Mouse (Mus musculus) T-helper 17 cell (primary cell): ENCODE results near the gene Gapt.

Experiments used
- in situ Hi-C, 2 experiments: fragments of 300-600 bp; cut with MboI, MseI; formaldehyde crosslinking; loops; 1 replicate in 1 of 2; 2 replicates in 1 of 2; pipeline ENCODE4 v1.15.1; 2025; ENCODE audit warnings: high pct_unique_total_duplicates in 2 of 2

Gapt gene

DNA sequence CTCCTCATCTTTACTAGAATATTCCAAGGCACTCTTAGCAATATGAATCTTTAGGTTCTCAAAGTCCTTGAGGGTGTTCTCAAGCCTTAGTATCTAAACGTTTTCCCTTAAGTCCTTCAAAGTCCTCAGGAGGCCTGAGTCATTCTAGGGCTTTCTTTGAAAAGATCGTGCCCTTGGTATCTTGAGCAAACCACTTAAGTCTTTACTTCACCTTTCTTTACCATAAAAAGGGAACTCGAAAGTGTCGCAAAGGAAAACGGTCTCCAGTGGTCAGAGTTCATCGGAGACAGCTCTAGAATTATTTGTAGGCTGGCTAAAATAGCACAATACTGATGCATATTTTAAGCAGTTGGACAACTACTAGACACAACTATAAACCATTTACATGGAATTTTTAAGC is 6.7 kb upstream of the Gapt start:
- in situ Hi-C loops, result loop anchor here in 1 of 2 experiments (10.0 kb wide), 1 partner anchor 439 kb away; no protein-coding TSS in a partner anchor

- in situ Hi-C loops, result loop anchor here in 1 of 2 experiments (10.0 kb wide), 1 partner anchor 1734 kb away; no protein-coding TSS in a partner anchor
These were observed 5.9 kb downstream of the Gapt start for GRCm38 (mm10) chr13:110351051-110351450.

DNA sequence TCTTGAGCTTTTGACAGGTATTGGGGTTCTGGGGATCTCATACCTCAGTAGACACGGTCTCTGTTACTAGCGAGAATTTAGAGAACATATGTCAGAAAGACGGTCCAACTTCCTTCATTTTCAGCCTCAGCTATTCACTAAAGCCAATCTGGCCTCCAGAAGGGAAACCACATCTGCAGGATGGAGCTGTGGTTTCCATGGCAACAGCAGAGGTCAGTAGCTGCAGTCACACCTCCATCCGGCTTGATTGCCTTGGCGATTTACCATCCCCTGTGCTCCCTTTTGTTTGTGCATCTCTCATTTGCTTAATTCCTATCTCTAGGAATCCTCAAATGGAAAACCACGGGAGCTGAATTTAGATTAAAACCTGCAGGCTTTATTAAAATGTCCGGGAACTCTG is 10.3 kb downstream of the Gapt start:
- in situ Hi-C loops, result no loop called here

GRCm38 (mm10) chr13:110342602-110343001 is 14.4 kb downstream of the Gapt start:
- in situ Hi-C loops, result no loop called here

- in situ Hi-C loops, result no loop called here
These were observed 23.9 kb downstream of the Gapt start for GRCm38 (mm10) chr13:110332958-110333597.

GRCm38 (mm10) chr13:110318746-110319145 is 38.3 kb downstream of the Gapt start:
- in situ Hi-C loops, result no loop called here

DNA sequence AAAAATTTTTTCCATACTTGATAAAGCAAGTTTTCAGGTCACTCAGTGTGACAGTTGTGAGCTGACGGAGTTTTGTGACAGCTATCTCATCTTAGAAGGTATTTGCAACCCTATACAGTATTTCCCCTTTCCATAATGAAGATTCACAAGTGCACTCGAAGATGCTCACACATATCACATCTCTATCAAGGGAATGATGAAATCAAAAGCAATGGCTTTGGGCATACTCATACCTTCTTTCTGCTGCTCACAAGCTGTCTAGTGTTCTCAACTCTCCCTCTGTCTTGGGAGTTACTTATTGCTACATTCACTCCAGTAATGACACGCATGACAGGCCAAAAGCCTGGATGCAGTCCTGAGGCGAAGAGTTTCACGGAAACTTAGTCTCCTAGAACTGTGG is 49.8 kb downstream of the Gapt start:
- in situ Hi-C loops, result no loop called here
